Mouse (Mus musculus): ENCODE measurements at regions not wholly inside any gene's neighbourhood (a gene's known extent, or its start where the extent isn't known, plus 50 kb on each side); places are given as distances from the start of the nearest gene placed in this dataset.

- no peak for DNase-seq (ENCODE audit: low spot score in 2 of 2)
These were observed 137.7 kb downstream of the Ipmk start for GRCm38 (mm10) chr10:71485063-71485762.

GRCm38 (mm10) chr10:71489791-71490190 is 142.2 kb downstream of the Ipmk start:
- no peak for DNase-seq (ENCODE audit: low spot score in 2 of 2)

- DNase-seq (ENCODE audit: low spot score in 2 of 2) = no peak
These were observed 154.5 kb downstream of the Ipmk start for GRCm38 (mm10) chr10:71502096-71502495.

- DNase-seq (ENCODE audit: low spot score in 2 of 2) = no peak
These were observed 156.7 kb downstream of the Ipmk start for GRCm38 (mm10) chr10:71504219-71504618.

GRCm38 (mm10) chr10:71525290-71525689 is 177.7 kb downstream of the Ipmk start:
- peak in 1 of 2 experiments; percentile 8 for DNase-seq (ENCODE audit: low spot score in 2 of 2)

- DNase-seq (ENCODE audit: low spot score in 2 of 2) = no peak
These were observed 186.2 kb downstream of the Ipmk start for GRCm38 (mm10) chr10:71533759-71534158.

- no peak for DNase-seq (ENCODE audit: low spot score in 2 of 2)
These were observed 197.9 kb downstream of the Ipmk start for GRCm38 (mm10) chr10:71545489-71545888.

GRCm38 (mm10) chr10:71546507-71546906 is 198.9 kb downstream of the Ipmk start:
- DNase-seq (ENCODE audit: low spot score in 2 of 2) = no peak

GRCm38 (mm10) chr10:71583716-71584115 is 236.2 kb downstream of the Ipmk start:
- DNase-seq (ENCODE audit: low spot score in 2 of 2) = no peak

GRCm38 (mm10) chr10:71598515-71598914 is 251.0 kb downstream of the Ipmk start:
- no peak for DNase-seq (ENCODE audit: low spot score in 2 of 2)

GRCm38 (mm10) chr10:71613736-71614135 is 266.2 kb downstream of the Ipmk start:
- no peak for DNase-seq (ENCODE audit: low spot score in 2 of 2)

- DNase-seq (ENCODE audit: low spot score in 2 of 2) = peak in 1 of 2 experiments; percentile 6
These were observed 269.6 kb downstream of the Ipmk start for GRCm38 (mm10) chr10:71617156-71617555.

- no peak for DNase-seq (ENCODE audit: low spot score in 2 of 2)
These were observed 298.5 kb downstream of the Ipmk start for GRCm38 (mm10) chr10:71646071-71646470.

- DNase-seq (ENCODE audit: low spot score in 2 of 2) = no peak
These were observed 310.0 kb downstream of the Ipmk start for GRCm38 (mm10) chr10:71657525-71657924.

- no peak for DNase-seq (ENCODE audit: low spot score in 2 of 2)
These were observed 316.0 kb downstream of the Ipmk start for GRCm38 (mm10) chr10:71663545-71663944.

- DNase-seq (ENCODE audit: low spot score in 2 of 2) = peak; percentile 4 to 8
These were observed 319.6 kb downstream of the Ipmk start for GRCm38 (mm10) chr10:71667160-71667571.

GRCm38 (mm10) chr10:71679240-71679639 is 331.7 kb downstream of the Ipmk start:
- DNase-seq (ENCODE audit: low spot score in 2 of 2) = no peak

- no peak for DNase-seq (ENCODE audit: low spot score in 2 of 2)
These were observed 365.9 kb downstream of the Ipmk start for GRCm38 (mm10) chr10:71713456-71713855.

- no peak for DNase-seq (ENCODE audit: low spot score in 2 of 2)
These were observed 380.2 kb downstream of the Ipmk start for GRCm38 (mm10) chr10:71727746-71728145.

GRCm38 (mm10) chr10:71733821-71734220 is 386.3 kb downstream of the Ipmk start:
- no peak for DNase-seq (ENCODE audit: low spot score in 2 of 2)

GRCm38 (mm10) chr10:71734481-71734880 is 386.9 kb downstream of the Ipmk start:
- no peak for DNase-seq (ENCODE audit: low spot score in 2 of 2)

GRCm38 (mm10) chr10:71738280-71738679 is 390.7 kb downstream of the Ipmk start:
- no peak for DNase-seq (ENCODE audit: low spot score in 2 of 2)

- DNase-seq (ENCODE audit: low spot score in 2 of 2) = no peak
These were observed 401.3 kb downstream of the Ipmk start for GRCm38 (mm10) chr10:71748557-71749493.
